Mouse (Mus musculus): Measurements from ENCODE around the gene Cdt1. TPM values are rescaled to one million over a fixed set of nuclear protein-coding genes. Genes with fewer than 3 reads are reported as not detected.

Cdt1 gene
- total and polyA plus RNA-seq, 2 experiments from 2014 or later: 6.4 to 15.6 TPM

- WGBS: 93% methylated on average over 10 of the region's 10 CpGs
These were observed 18.9 kb downstream of the Cdt1 start for GRCm38 (mm10) chr8:122586749-122587148.

GRCm38 (mm10) chr8:122593240-122593639, 25.4 kb downstream of the Cdt1 start:
- H3K4me2 ChIP-seq (ENCODE audit: low read depth, low read length, poor library complexity, severe bottlenecking): no peak overlapping the region
- ATAC-seq (ENCODE audit: low FRiP score): no peak
- H3K27ac ChIP-seq (ENCODE audit: low read depth, low read length): no peak overlapping the region
- H3K9me3 ChIP-seq (ENCODE audit: low read length): no peaks in the 10 kb centered on the region
- no peaks in the 10 kb centered on the region for H3K4me1 ChIP-seq (ENCODE audit: insufficient read depth, low read length)
- no peak for DNase-seq (ENCODE audit: low spot score)
- peaks cover 21% of the 10 kb centered on the region; the same call in 1 of the 2 replicates for H3K36me3 ChIP-seq (ENCODE audit: insufficient read depth, low read length)
- no peak for TF ChIP-seq CTCF (IDR thresholded peaks at IDR 0.05)
- no peaks in the 10 kb centered on the region for H3K27me3 ChIP-seq (ENCODE audit: insufficient read depth, low read length)
- no peak overlapping the region for H3K4me3 ChIP-seq (ENCODE audit: low read depth, low read length)
- H3K9ac ChIP-seq (replicated peaks; ENCODE audit: low read length, poor library complexity, severe bottlenecking): no peak overlapping the region
- WGBS: 82% methylated on average over 12 of the region's 12 CpGs

More at GRCm38 (mm10) chr8:122586749-122587148, 18.9 kb downstream of the Cdt1 start:
- Histone ChIP-seq H3K27ac (ENCODE audit: low read depth, low read length) (no peak overlapping the region), H3K4me3 (ENCODE audit: low read depth, low read length) (no peak overlapping the region), H3K4me2 (ENCODE audit: low read depth, low read length, poor library complexity, severe bottlenecking) (no peak overlapping the region), H3K9me3 (ENCODE audit: low read length) (no peaks in the 10 kb centered on the region), H3K27me3 (ENCODE audit: insufficient read depth, low read length) (no peaks in the 10 kb centered on the region), H3K36me3 (ENCODE audit: insufficient read depth, low read length) (no peaks in the 10 kb centered on the region), H3K4me1 (ENCODE audit: insufficient read depth, low read length) (no peaks in the 10 kb centered on the region), H3K9ac (replicated peaks; ENCODE audit: low read length, poor library complexity, severe bottlenecking) (no peak overlapping the region)
- no peak for ATAC-seq (ENCODE audit: low FRiP score)
- no peak for DNase-seq (ENCODE audit: low spot score)
- TF ChIP-seq CTCF (IDR thresholded peaks at IDR 0.05): no peak

- peak; percentile 59 for DNase-seq (ENCODE audit: low spot score)
These were observed 26.1 kb downstream of the Cdt1 start for GRCm38 (mm10) chr8:122593783-122594507.

GRCm38 (mm10) chr8:122596031-122596430, 28.2 kb downstream of the Cdt1 start:
- no peak for ATAC-seq (ENCODE audit: low FRiP score)
- TF ChIP-seq CTCF (IDR thresholded peaks at IDR 0.05): no peak
- WGBS: 50% methylated on average over 4 of the region's 4 CpGs

More at GRCm38 (mm10) chr8:122593783-122594507, 26.1 kb downstream of the Cdt1 start:
- 74% methylated on average over 19 of the region's 19 CpGs for WGBS
- H3K9me3 ChIP-seq (ENCODE audit: low read length): no peaks in the 10 kb centered on the region
- H3K4me3 ChIP-seq (ENCODE audit: low read depth, low read length): no peak overlapping the region
- H3K27ac ChIP-seq (ENCODE audit: low read depth, low read length): no peak overlapping the region
- H3K4me1 ChIP-seq (ENCODE audit: insufficient read depth, low read length): no peaks in the 10 kb centered on the region
- TF ChIP-seq CTCF (IDR thresholded peaks at IDR 0.05): no peak
- H3K36me3 ChIP-seq (ENCODE audit: insufficient read depth, low read length): peaks cover 26% of the 10 kb centered on the region; the same call in 1 of the 2 replicates
- H3K27me3 ChIP-seq (ENCODE audit: insufficient read depth, low read length): no peaks in the 10 kb centered on the region
- H3K4me2 ChIP-seq (ENCODE audit: low read depth, low read length, poor library complexity, severe bottlenecking): no peak overlapping the region
- H3K9ac ChIP-seq (replicated peaks; ENCODE audit: low read length, poor library complexity, severe bottlenecking): no peak overlapping the region
- no peak for ATAC-seq (ENCODE audit: low FRiP score)

GRCm38 (mm10) chr8:122600666-122601065, 32.9 kb downstream of the Cdt1 start:
- Histone ChIP-seq H3K4me3 (ENCODE audit: low read depth, low read length) (no peak overlapping the region), H3K27ac (ENCODE audit: low read depth, low read length) (no peak overlapping the region), H3K9me3 (ENCODE audit: low read length) (no peaks in the 10 kb centered on the region), H3K9ac (replicated peaks; ENCODE audit: low read length, poor library complexity, severe bottlenecking) (no peak overlapping the region), H3K4me1 (ENCODE audit: insufficient read depth, low read length) (no peaks in the 10 kb centered on the region), H3K36me3 (ENCODE audit: insufficient read depth, low read length) (0 out of 2 replicates have a peak, but pooled peaks cover 29% of the 10 kb centered on the region), H3K27me3 (ENCODE audit: insufficient read depth, low read length) (no peaks in the 10 kb centered on the region), H3K4me2 (ENCODE audit: low read depth, low read length, poor library complexity, severe bottlenecking) (no peak overlapping the region)
- WGBS: 90% methylated on average over 9 of the region's 9 CpGs
- DNase-seq (ENCODE audit: low spot score): no peak
- TF ChIP-seq CTCF (IDR thresholded peaks at IDR 0.05): no peak
- no peak for ATAC-seq (ENCODE audit: low FRiP score)

More at GRCm38 (mm10) chr8:122596031-122596430, 28.2 kb downstream of the Cdt1 start:
- Histone ChIP-seq H3K27me3 (ENCODE audit: insufficient read depth, low read length) (no peaks in the 10 kb centered on the region), H3K36me3 (ENCODE audit: insufficient read depth, low read length) (peaks cover 36% of the 10 kb centered on the region; the same call in 1 of the 2 replicates), H3K4me1 (ENCODE audit: insufficient read depth, low read length) (no peaks in the 10 kb centered on the region), H3K4me2 (ENCODE audit: low read depth, low read length, poor library complexity, severe bottlenecking) (no peak overlapping the region), H3K27ac (ENCODE audit: low read depth, low read length) (no peak overlapping the region), H3K9ac (replicated peaks; ENCODE audit: low read length, poor library complexity, severe bottlenecking) (no peak overlapping the region), H3K9me3 (ENCODE audit: low read length) (no peaks in the 10 kb centered on the region), H3K4me3 (ENCODE audit: low read depth, low read length) (no peak overlapping the region)
- DNase-seq (ENCODE audit: low spot score): no peak

DNA sequence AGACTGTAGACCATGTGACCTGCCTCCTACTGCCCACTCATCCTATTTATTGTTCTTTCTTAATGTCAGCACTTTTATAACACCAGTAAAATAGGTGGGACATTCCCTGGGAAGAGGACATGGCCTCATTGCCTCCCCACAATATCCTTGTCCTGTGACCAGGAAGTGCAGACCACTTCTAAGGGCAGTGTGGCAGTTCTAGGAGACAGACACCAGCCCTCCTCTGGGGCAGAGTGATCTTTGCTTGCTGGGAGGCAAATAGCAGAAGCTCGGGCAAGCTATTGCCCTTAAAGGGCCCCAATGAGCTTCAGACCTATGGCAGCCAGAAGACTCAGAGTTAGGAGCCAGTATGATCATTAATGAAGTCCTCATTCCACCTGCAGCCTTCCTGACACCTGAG, 36.8 kb downstream of the Cdt1 start:
- TF ChIP-seq CTCF (IDR thresholded peaks at IDR 0.05): no peak
- no peak for ATAC-seq (ENCODE audit: low FRiP score)
- H3K4me3 ChIP-seq (ENCODE audit: low read depth, low read length): no peak overlapping the region

More for the DNA sequence above, 36.8 kb downstream of the Cdt1 start:
- no peak overlapping the region for H3K27ac ChIP-seq (ENCODE audit: low read depth, low read length)
- H3K36me3 ChIP-seq (ENCODE audit: insufficient read depth, low read length): 0 out of 2 replicates have a peak, but pooled peaks cover 16% of the 10 kb centered on the region
- no peak overlapping the region for H3K4me2 ChIP-seq (ENCODE audit: low read depth, low read length, poor library complexity, severe bottlenecking)
- DNase-seq (ENCODE audit: low spot score): no peak
- no peak overlapping the region for H3K9ac ChIP-seq (replicated peaks; ENCODE audit: low read length, poor library complexity, severe bottlenecking)
- WGBS: 83% methylated on average over 1 of the region's 1 CpGs
- no peaks in the 10 kb centered on the region for H3K27me3 ChIP-seq (ENCODE audit: insufficient read depth, low read length)
- no peaks in the 10 kb centered on the region for H3K4me1 ChIP-seq (ENCODE audit: insufficient read depth, low read length)
- no peaks in the 10 kb centered on the region for H3K9me3 ChIP-seq (ENCODE audit: low read length)
